Mouse (Mus musculus) hindbrain, embryonic 11.5 days (tissue): ENCODE results near the gene Mier1. TPM values are rescaled to one million over a fixed set of nuclear protein-coding genes. Genes with fewer than 3 reads are reported as not detected.
A peak's percentile ranks its signal among the peaks of the same experiment; 100 is the strongest.
"Not testable (repeated sequence)": the region's sequence is repeated elsewhere in the genome, so short reads cannot be mapped to it uniquely, and the experiment has no call there.

ENCODE experiments used
- ATAC-seq: fragments of 200-750 bp; cut with Nextera tagmentation; 2 replicates; pipeline ENCODE4 v1.8.0; 2017; ENCODE audit warnings: mild to moderate bottlenecking, moderate TSS enrichment, moderate library complexity; ENCODE audit not compliant: low FRiP score
- DNase-seq: peaks from one replicate; pipeline ENCODE4 v3.0.0-alpha.2; 2015; ENCODE audit warnings: low spot score
- H3K27ac ChIP-seq: fragments of 300-500 bp; sonication (generic); 2 replicates; pipeline ENCODE4 v1.5.1; 2014; ENCODE audit warnings: mild to moderate bottlenecking, low read depth, low read length
- H3K27me3 ChIP-seq: fragments of 300-500 bp; sonication (generic); 2 replicates; pipeline ENCODE4 v1.6.1; 2014; ENCODE audit warnings: mild to moderate bottlenecking, low read length, moderate library complexity, mixed read lengths; ENCODE audit not compliant: control insufficient read depth, insufficient read depth
- H3K36me3 ChIP-seq: fragments of 300-500 bp; sonication (generic); 2 replicates; pipeline ENCODE4 v1.6.1; 2014; ENCODE audit warnings: mild to moderate bottlenecking, low read length, moderate library complexity, mixed read lengths; ENCODE audit not compliant: control insufficient read depth, insufficient read depth
- H3K4me1 ChIP-seq: fragments of 300-500 bp; sonication (generic); replicated peaks from 2 replicates; pipeline ENCODE4 v1.6.1; 2014; ENCODE audit warnings: low read length, mixed read lengths; ENCODE audit not compliant: control insufficient read depth, insufficient read depth
- H3K4me2 ChIP-seq: fragments of 300-500 bp; sonication (generic); replicated peaks from 2 replicates; pipeline ENCODE4 v1.6.1; 2014; ENCODE audit warnings: mild to moderate bottlenecking, low read depth, low read length
- H3K4me3 ChIP-seq: fragments of 300-500 bp; sonication (generic); 2 replicates; pipeline ENCODE4 v1.5.1; 2014; ENCODE audit warnings: low read depth, low read length
- H3K9ac ChIP-seq: fragments of 300-500 bp; sonication (generic); 2 replicates; pipeline ENCODE4 v1.6.1; 2014; ENCODE audit warnings: low read depth, low read length
- H3K9me3 ChIP-seq: fragments of 300-500 bp; sonication (generic); 2 replicates; pipeline ENCODE4 v1.6.1; 2016; ENCODE audit warnings: low read length; ENCODE audit not compliant: control insufficient read depth
- WGBS: fragments of 180-500 bp; shearing (Covaris S2); extraction: QIAGEN DNeasy Blood & Tissue Kit; methylation state at CpG from one replicate; pipeline ENCODE4 v1.1.7; 2014; 5-methylcytosine and 5-hydroxymethylcytosine counted together
- polyA plus RNA-seq: library from polyadenylated mRNA; unstranded; fragments of >200 nt; fragmentation: Nextera tagmentation; extraction: Ambion mirVana; gene quantifications from 2 replicates; pipeline ENCODE4 v1.2.1, GENCODE M21; 2014

The Mier1 gene
- polyA plus RNA-seq, 1 experiment from 2014 or later, result 48.8 TPM

DNA sequence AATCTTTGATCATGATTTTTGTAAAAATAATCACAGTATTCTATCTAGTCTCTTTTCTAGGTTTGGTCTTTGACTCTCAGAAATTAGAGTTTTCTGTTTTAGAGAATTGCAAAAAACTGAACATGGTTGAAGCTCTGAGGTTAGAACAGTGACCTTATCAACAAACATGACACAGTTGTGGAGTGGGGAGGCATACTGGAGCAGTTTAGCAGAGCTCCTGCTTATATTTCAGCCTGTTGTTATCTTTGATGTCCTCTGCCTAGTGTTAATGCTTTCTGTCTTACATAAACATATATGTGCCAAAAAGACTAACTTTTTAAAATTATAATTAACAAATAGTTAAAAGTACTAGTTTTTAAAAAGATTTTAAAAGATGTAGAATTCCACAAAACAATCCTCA, 9.4 kb downstream of the Mier1 start:
- H3K4me1 ChIP-seq, result no peaks in the 10 kb centered on the region
- no peaks in the 10 kb centered on the region for H3K27me3 ChIP-seq
- H3K4me3 ChIP-seq, result no peak overlapping the region
- H3K27ac ChIP-seq, result no peak overlapping the region
- no peaks in the 10 kb centered on the region for H3K36me3 ChIP-seq
- no peak overlapping the region for H3K4me2 ChIP-seq
- ATAC-seq (no peak), DNase-seq (no peak)
- no peaks in the 10 kb centered on the region for H3K9me3 ChIP-seq
- no peak overlapping the region for H3K9ac ChIP-seq

DNA sequence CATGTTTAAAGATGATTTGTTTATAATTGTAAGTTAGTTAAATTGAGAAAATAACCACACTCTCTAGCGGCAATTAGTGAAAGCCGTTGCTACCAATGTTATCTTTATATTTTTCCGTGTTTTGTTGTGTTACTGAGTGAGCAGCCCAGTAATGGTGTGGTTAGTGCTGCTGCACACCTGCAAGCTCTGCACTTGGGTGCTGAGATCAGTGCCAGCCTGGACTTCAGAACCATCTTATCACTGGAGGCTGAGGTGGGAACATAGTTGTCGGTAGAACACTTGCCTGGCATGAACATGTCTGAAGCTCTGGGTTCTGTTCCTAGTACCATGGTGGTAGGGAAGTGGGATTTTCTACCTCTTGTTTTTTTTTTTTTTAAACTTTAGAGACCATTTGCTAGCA, 12.3 kb downstream of the Mier1 start:
- Histone ChIP-seq H3K4me3 (no peak overlapping the region), H3K27ac (no peak overlapping the region), H3K9ac (no peak overlapping the region), H3K4me2 (no peak overlapping the region), H3K4me1 (no peaks in the 10 kb centered on the region), H3K36me3 (no peaks in the 10 kb centered on the region), H3K27me3 (no peaks in the 10 kb centered on the region), H3K9me3 (no peaks in the 10 kb centered on the region)
- ATAC-seq, result no peak
- WGBS, result 90% methylated on average over 4 of the region's 4 CpGs
- DNase-seq, result no peak

DNA sequence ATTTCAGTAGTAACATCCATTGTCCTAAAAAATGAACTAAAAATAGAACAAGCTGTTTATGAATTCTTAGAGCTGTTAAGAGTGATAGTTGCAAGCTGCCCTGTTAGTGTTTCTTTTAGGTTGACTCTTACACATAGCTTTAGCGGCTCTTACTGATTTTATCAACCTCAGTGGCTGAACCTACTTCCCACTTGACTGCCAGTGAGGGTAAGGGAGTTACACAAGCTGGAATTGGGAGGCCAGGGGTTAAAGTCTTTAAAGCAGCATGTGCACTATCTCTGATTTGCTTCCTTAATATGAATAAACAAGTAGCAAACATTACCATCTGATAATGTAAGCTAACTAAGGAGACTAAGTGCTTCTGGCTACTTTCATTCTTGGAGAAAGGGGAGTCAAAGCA, 22.8 kb downstream of the Mier1 start:
- ATAC-seq, result no peak
- H3K27me3 ChIP-seq, result no peaks in the 10 kb centered on the region
- 94% methylated on average over 1 of the region's 1 CpGs for WGBS
- DNase-seq, result no peak
- H3K4me3 ChIP-seq, result no peak overlapping the region
- no peak overlapping the region for H3K4me2 ChIP-seq
- H3K9me3 ChIP-seq, result no peaks in the 10 kb centered on the region
- H3K9ac ChIP-seq, result no peak overlapping the region
- no peaks in the 10 kb centered on the region for H3K4me1 ChIP-seq
- no peak overlapping the region for H3K27ac ChIP-seq
- no peaks in the 10 kb centered on the region for H3K36me3 ChIP-seq

DNA sequence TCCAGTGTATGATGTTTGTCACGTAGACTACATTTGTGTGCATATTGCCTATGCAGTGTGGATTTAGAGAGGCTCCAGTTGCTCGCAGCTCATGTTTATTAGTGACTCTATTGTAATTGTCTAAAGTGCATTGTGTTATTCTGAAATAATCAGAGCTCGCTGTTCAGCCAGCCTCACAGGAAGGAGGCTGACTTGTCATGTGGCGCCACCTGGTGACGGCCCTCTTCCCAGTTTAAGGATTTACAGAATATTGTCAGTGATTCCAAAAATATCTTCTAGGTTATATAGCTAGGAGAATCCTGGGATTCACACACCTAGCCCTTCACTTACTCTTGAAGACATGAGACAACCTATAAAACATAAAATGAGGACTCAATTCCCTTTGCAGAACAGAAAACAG, 32.1 kb downstream of the Mier1 start:
- H3K36me3 ChIP-seq, result no peaks in the 10 kb centered on the region
- no peaks in the 10 kb centered on the region for H3K4me1 ChIP-seq
- no peaks in the 10 kb centered on the region for H3K27me3 ChIP-seq
- no peak overlapping the region for H3K4me2 ChIP-seq
- H3K27ac ChIP-seq, result no peak overlapping the region
- H3K4me3 ChIP-seq, result no peak overlapping the region
- H3K9me3 ChIP-seq, result no peaks in the 10 kb centered on the region
- DNase-seq, result peak; percentile 82
- 50% methylated on average over 5 of the region's 5 CpGs for WGBS
- no peak; the same call in 1 of the 2 replicates for ATAC-seq
- H3K9ac ChIP-seq, result no peak overlapping the region

DNA sequence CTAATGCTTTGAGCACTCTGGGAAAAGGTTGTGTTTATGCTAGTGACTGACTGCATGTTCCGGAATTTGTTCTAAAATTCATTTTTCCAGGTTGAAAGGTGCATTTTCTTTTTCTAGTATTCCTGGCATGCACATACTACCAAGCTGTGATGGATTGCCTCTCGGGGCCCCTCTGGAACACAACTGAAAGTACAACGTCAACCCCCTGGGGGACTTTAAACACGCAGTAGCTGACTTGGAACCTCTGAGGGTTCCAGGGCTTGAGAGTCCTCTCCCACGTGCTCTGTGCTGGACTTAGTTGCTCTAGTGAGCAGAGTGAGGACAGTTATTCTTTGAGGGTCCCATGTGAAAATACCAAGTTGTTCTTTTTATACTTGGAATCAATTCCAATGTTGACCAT, 37.8 kb downstream of the Mier1 start:
- 88% methylated on average over 5 of the region's 5 CpGs for WGBS

DNA sequence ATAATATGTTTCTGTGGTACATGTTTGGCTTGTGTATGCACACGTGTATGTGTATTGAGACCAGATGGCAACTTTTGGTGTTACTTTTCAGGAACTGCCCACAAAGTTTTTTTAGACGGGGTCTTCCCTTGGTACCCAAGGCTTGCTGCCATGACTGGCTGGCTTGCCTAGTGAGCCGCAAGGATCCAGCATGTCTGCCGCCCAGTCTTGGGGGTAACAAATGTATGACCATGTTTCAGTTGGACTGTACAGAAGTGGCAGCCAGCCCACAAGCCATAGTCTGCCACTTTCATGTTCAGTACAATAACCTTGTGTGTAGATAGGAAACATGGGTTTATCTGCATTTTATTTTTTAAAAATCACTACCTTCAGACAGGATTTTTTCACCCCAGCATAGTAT, 44.6 kb downstream of the Mier1 start:
- H3K9ac ChIP-seq, result no peak overlapping the region
- no peaks in the 10 kb centered on the region for H3K27me3 ChIP-seq
- WGBS, result 93% methylated on average over 4 of the region's 4 CpGs
- no peaks in the 10 kb centered on the region for H3K4me1 ChIP-seq
- H3K9me3 ChIP-seq, result no peaks in the 10 kb centered on the region
- H3K4me3 ChIP-seq, result no peak overlapping the region
- ATAC-seq (no peak), DNase-seq (no peak)
- no peak overlapping the region for H3K4me2 ChIP-seq
- 0 out of 2 replicates have a peak, but pooled peaks cover 3% of the 10 kb centered on the region for H3K36me3 ChIP-seq
- no peak overlapping the region for H3K27ac ChIP-seq

More for the DNA sequence above, 37.8 kb downstream of the Mier1 start:
- Histone ChIP-seq H3K27me3 (no peaks in the 10 kb centered on the region), H3K4me1 (no peaks in the 10 kb centered on the region), H3K9me3 (no peaks in the 10 kb centered on the region), H3K9ac (no peak overlapping the region), H3K27ac (no peak overlapping the region), H3K4me2 (no peak overlapping the region), H3K36me3 (0 out of 2 replicates have a peak, but pooled peaks cover 4% of the 10 kb centered on the region), H3K4me3 (no peak overlapping the region)
- ATAC-seq (no peak), DNase-seq (no peak)

DNA sequence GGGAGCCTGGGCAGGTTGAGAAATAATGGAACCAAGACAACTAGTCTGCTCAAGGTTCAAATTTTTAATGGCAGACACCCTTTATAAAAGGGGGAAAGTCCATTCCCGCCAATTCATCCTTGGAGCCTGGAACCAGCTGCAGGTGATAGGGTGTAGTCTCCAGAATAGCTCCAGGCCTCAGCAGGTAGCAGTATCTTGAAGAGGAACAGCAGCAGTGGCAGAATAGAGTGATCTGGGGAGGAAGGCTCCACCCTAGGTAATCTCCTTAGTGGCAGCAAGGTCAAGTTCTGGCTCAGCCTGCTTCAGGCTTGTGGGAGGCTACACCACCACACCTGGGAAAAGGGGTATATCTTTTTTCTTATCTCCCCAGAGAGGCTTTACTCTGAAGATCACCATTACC, 52.0 kb downstream of the Mier1 start:
- not testable (repeated sequence) for H3K27me3 ChIP-seq, H3K4me1 ChIP-seq, H3K36me3 ChIP-seq, H3K9me3 ChIP-seq, H3K27ac ChIP-seq, H3K4me2 ChIP-seq, DNase-seq, H3K4me3 ChIP-seq, H3K9ac ChIP-seq, ATAC-seq
- 78% methylated on average over 1 of the region's 1 CpGs for WGBS

DNA sequence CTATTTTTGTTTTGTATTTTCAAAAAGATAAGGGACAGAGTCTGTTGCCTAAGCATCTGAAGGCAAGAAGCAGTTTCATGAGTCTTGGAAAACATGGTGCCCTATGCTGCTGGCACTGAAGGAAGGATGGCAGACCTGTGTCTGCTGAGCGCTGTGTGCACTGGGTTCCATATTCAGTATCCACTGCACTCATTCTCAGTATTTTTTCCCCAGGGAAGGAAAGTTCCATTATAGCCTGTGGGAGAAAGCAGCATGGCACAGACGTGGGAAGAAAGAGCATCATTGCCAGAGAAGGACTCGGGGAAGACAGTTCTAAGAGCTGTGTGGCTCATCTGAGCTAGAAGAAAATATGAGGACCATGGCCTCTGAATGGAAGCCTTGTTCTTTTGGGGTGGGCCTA, 57.1 kb downstream of the Mier1 start:
- Histone ChIP-seq H3K4me1 (no peaks in the 10 kb centered on the region), H3K9ac (no peak overlapping the region), H3K4me3 (no peak overlapping the region), H3K27ac (no peak overlapping the region), H3K9me3 (no peaks in the 10 kb centered on the region), H3K27me3 (no peaks in the 10 kb centered on the region), H3K4me2 (no peak overlapping the region), H3K36me3 (no peaks in the 10 kb centered on the region)
- WGBS, result 90% methylated on average over 3 of the region's 3 CpGs
- no peak for DNase-seq
- no peak for ATAC-seq

DNA sequence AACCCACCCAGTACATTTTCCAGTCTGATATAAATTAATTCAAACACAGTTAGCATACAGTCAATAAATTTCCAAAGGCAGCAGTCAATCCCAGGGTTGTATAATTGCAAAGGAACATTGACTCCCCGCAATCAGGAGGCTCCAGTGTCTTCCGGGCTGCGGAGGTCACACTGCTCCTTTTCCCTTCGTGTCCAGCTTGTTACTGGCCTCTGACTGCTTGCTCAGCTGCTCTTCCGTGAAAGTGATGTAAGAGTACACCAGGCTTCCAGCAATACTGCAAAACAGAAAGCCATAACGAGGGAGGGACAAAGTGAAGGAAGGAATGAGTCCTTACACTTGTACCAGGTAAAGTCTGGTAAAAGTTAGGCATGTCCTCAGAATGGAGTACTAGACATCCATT, 59.3 kb downstream of the Mier1 start:
- ATAC-seq (no peak), DNase-seq (no peak)
- no peaks in the 10 kb centered on the region for H3K4me1 ChIP-seq
- no peaks in the 10 kb centered on the region for H3K36me3 ChIP-seq
- no peak overlapping the region for H3K27ac ChIP-seq
- H3K4me3 ChIP-seq, result no peak overlapping the region
- no peak overlapping the region for H3K4me2 ChIP-seq
- H3K9me3 ChIP-seq, result no peaks in the 10 kb centered on the region
- WGBS, result 79% methylated on average over 6 of the region's 6 CpGs
- H3K27me3 ChIP-seq, result no peaks in the 10 kb centered on the region
- no peak overlapping the region for H3K9ac ChIP-seq
